Mouse (Mus musculus) frontal cortex, adult 2 months (tissue): ENCODE data around the gene Zcchc3. TPM values are rescaled to one million over a fixed set of nuclear protein-coding genes. Genes with fewer than 3 reads are reported as not detected.
A peak's percentile ranks its signal among the peaks of the same experiment; 100 is the strongest.

Experiments used
- DNase-seq, 2 experiments: peaks; one replicate each; pipeline ENCODE4 v3.0.0; 2022; ENCODE audit warnings: low spot score in 1 of 2; ENCODE audit errors: extremely low spot score in 1 of 2
- polyA plus RNA-seq: library from polyadenylated mRNA; depleted of rRNA; stranded (reverse); fragments of >200 nt; gene quantifications from 2 replicates; pipeline ENCODE4 v1.2.3, GENCODE M21; 2012; rRNA removed

Gene Zcchc3
- polyA plus RNA-seq, 1 experiment: 9.2 TPM

DNA sequence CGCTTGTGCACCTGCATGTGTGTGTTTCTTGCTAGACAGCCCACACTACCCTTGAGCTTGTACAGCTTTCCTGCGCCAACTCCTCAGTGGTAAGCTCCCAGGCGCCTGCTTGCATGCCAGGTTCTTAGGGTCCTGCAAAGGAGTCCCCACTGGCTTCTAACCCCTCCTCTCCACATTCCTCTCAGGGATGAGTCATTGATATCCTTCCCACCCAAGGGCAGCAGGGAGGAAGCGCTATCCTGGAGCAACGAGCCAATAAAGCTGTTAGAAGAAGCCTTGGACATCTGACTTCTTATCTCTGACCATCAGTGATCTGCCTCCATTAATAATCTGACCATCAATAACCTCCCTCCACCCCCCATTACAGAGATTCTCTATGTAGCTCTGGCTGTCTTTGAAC is 46.9 kb downstream of the Zcchc3 start:
- DNase-seq: no peak

DNA sequence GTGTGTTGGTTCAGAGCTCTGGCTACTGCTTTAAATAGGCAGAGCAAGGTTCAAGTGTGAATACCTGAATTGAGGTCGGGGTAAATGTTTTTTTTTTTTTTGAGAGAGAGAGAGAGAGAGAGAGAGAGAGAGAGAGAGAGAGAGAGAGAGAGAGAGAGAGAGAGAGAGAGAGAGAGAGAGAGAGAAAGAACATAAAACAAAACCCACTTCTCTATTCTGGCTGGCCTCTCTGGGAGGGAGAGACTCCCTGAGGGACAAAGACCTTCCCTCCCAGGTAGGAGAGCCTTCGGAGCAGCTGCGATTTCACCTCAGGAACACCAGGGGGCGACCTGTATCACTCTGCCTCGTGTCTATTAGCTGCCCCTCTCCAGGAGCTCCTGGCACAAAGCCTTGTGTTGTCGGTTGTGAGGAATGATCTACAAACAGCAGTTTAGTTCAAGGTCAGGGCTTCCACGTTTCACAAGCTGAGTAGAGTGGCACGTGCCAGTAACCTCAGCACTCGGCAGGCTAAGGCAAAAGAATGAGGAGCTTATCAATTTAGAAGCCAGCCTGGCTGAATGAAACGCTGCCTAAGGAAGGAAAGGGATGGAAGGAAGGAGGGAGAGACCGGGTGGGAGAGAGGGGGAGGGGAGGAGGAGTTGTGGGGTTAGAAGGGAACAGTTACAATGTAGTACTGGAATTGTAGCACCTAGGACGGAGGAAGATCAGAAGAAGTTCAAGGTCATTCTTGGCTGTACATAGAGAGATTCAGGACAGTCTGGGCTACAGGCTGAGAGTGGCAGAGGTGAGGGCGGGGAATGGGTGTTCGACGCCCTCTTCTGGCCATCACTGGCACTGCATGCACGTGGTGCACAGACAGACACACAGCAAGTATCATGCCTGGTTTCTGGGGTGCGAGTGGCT is 51.3 kb downstream of the Zcchc3 start:
- DNase-seq: peak in 1 of 2 experiments; percentile 85

Other genes starting within 250 kb of the Zcchc3 start
- gene Csnk2a1, start 188.2 kb downstream of the Zcchc3 start, polyA plus RNA-seq: 74.1 and 80.0 TPM in 2 replicates
- 40.5 and 42.7 TPM in 2 replicates for gene Tbc1d20, start 121.2 kb downstream of the Zcchc3 start, polyA plus RNA-seq
- 209 and 246 TPM in 2 replicates for gene Rbck1, start 82.4 kb downstream of the Zcchc3 start, polyA plus RNA-seq
- gene Trib3, start 71.0 kb downstream of the Zcchc3 start, polyA plus RNA-seq: 0.48 and 0.52 TPM in 2 replicates
- 99.0 and 113 TPM in 2 replicates for gene Nrsn2, start 38.4 kb downstream of the Zcchc3 start, polyA plus RNA-seq
- 22.7 and 23.4 TPM in 2 replicates for gene Sox12, start 17.0 kb downstream of the Zcchc3 start, polyA plus RNA-seq
- gene 6820408C15Rik, start 560 bp upstream of the Zcchc3 start, polyA plus RNA-seq: 4.4 and 4.5 TPM in 2 replicates
- not detected in 2 replicates for gene Defb23, start 49.6 kb upstream of the Zcchc3 start, polyA plus RNA-seq
- 0.20 TPM in 1 of 2 replicates, not detected in the other for gene Defb20, start 62.0 kb upstream of the Zcchc3 start, polyA plus RNA-seq
- not detected in 2 replicates for gene Defb22, start 75.1 kb upstream of the Zcchc3 start, polyA plus RNA-seq
- gene Defb26, start 96.7 kb upstream of the Zcchc3 start, polyA plus RNA-seq: not detected in 2 replicates
- gene Defb28, start 103.2 kb upstream of the Zcchc3 start, polyA plus RNA-seq: not detected in 2 replicates
- gene Defb29, start 125.1 kb upstream of the Zcchc3 start, polyA plus RNA-seq: not detected in 2 replicates
- not detected in 2 replicates for gene Gm17416, start 154.3 kb upstream of the Zcchc3 start, polyA plus RNA-seq
- gene Defb21, start 157.7 kb upstream of the Zcchc3 start, polyA plus RNA-seq: not detected in 2 replicates
- not detected in 2 replicates for gene Defb19, start 165.3 kb upstream of the Zcchc3 start, polyA plus RNA-seq
- not detected in 2 replicates for gene Defb45, start 184.4 kb upstream of the Zcchc3 start, polyA plus RNA-seq
- not detected in 2 replicates for gene Defb36, start 189.3 kb upstream of the Zcchc3 start, polyA plus RNA-seq
- not detected in 2 replicates for gene Defb25, start 208.0 kb upstream of the Zcchc3 start, polyA plus RNA-seq
- gene Rem1, start 211.9 kb upstream of the Zcchc3 start, polyA plus RNA-seq: 0.59 and 0.72 TPM in 2 replicates